Mouse (Mus musculus) limb, embryonic 10.5 days (tissue): ENCODE measurements around the gene Scube1. TPM values are rescaled to one million over a fixed set of nuclear protein-coding genes. Genes with fewer than 3 reads are reported as not detected.

ENCODE experiments used
- DNase-seq: peaks from one replicate; pipeline ENCODE4 v3.0.0-alpha.2; 2017; ENCODE audit warnings: low spot score
- H3K27ac ChIP-seq: fragments of 300-500 bp; sonication (generic); 2 replicates; pipeline ENCODE4 v1.5.1; 2016; ENCODE audit warnings: mild to moderate bottlenecking
- H3K27me3 ChIP-seq: fragments of 300-500 bp; sonication (generic); 2 replicates; pipeline ENCODE4 v1.6.1; 2016; ENCODE audit warnings: low read depth, mild to moderate bottlenecking; ENCODE audit not compliant: poor library complexity, severe bottlenecking
- H3K36me3 ChIP-seq: fragments of 300-500 bp; sonication (generic); 2 replicates; pipeline ENCODE4 v1.6.1; 2016; ENCODE audit warnings: mild to moderate bottlenecking, moderate library complexity
- H3K4me1 ChIP-seq: fragments of 300-500 bp; sonication (generic); 2 replicates; pipeline ENCODE4 v1.6.1; 2016
- H3K4me3 ChIP-seq: fragments of 300-500 bp; sonication (generic); 2 replicates; pipeline ENCODE4 v1.5.1; 2016; ENCODE audit warnings: mild to moderate bottlenecking, moderate library complexity
- H3K9me3 ChIP-seq: fragments of 300-500 bp; sonication (generic); replicated peaks from 2 replicates; pipeline ENCODE4 v1.6.1; 2016; ENCODE audit warnings: mild to moderate bottlenecking
- WGBS: fragments of 180-500 bp; shearing (Covaris S2); methylation state at CpG from one replicate; pipeline ENCODE4 v1.1.7; 2016; 5-methylcytosine and 5-hydroxymethylcytosine counted together
- polyA plus RNA-seq: library from polyadenylated mRNA; unstranded; fragments of >200 nt; fragmentation: Nextera tagmentation; extraction: Ambion mirVana; gene quantifications from 2 replicates; pipeline ENCODE4 v1.2.1, GENCODE M21; 2016

Gene Scube1
- polyA plus RNA-seq, 1 experiment from 2014 or later: 124 TPM

DNA sequence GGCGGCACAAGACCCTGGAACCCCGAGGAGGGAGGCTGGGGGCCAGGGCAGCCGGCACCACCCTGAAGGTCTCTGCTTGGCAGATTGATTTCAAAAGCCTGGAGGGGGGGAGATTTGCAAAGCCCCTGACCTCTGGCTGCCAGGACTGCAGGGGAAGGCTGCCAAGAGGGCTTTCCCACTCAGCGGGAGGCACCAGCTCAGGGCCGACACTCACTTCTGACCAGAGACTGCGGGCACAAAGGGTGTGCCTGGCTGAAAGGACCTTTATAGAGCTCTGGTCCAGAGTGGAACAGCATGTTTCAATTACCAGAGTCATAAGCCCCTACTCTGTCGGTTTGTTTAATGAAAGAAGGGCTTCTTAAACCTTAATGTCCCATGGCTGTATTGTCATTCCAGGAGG lies 46.7 kb downstream of the Scube1 start:
- H3K4me3 ChIP-seq: peak overlapping the region; percentile 43
- peaks cover 5% of the 10 kb centered on the region; the same call in 1 of the 2 replicates for H3K27me3 ChIP-seq
- peak; percentile 78 for DNase-seq
- WGBS: 5% methylated on average over 7 of the region's 7 CpGs
- H3K4me1 ChIP-seq: peaks cover 98% of the 10 kb centered on the region
- H3K27ac ChIP-seq: peak overlapping the region; percentile 90
- H3K9me3 ChIP-seq: no peaks in the 10 kb centered on the region
- H3K36me3 ChIP-seq: peaks cover 40% of the 10 kb centered on the region

DNA sequence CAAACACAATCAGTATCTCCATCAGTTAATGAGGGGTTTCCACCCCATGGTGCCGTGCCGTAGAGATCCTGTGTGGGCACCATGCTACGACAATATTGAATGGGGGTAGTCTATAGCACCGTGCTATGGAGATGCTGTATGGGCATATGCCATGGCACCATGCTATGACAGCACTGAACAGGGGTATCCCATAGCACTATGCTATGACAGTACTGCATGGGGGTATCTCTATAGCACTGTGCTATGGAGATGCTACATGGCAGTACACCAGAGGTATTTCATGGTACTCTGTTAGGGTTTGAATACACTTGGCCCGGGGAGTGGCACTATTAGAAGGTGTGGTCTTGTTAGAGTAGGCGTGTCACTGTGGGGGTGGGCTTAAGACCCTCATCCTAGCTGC lies 47.7 kb downstream of the Scube1 start:
- Histone ChIP-seq H3K27me3 (peaks cover 5% of the 10 kb centered on the region; the same call in 1 of the 2 replicates), H3K4me1 (peaks cover 97% of the 10 kb centered on the region), H3K9me3 (no peaks in the 10 kb centered on the region), H3K4me3 (no peak overlapping the region), H3K27ac (peak overlapping the region; percentile 90), H3K36me3 (peaks cover 50% of the 10 kb centered on the region)
- DNase-seq: no peak
- WGBS: 92% methylated on average over 6 of the region's 6 CpGs

DNA sequence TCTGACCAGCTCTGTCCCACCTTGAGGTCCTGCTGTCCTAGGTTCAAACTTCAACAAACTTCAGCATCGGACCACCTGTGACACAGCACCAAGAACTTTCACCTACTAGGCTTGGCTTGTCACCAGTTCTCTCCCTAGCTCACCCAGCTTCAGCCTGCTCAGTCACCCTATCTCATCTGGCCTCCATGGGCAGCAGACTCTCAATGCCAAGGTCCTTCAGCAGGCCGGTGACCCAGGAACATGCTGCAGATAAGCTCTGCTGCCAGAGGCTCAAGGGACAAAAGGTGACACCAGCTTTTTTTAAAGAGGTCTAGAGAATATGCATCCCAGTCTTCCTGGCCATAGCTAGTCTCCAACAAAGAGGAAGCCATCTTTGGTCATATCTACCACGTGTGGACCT lies 48.5 kb downstream of the Scube1 start:
- Histone ChIP-seq H3K4me1 (peaks cover 97% of the 10 kb centered on the region), H3K27me3 (peaks cover 5% of the 10 kb centered on the region; the same call in 1 of the 2 replicates), H3K36me3 (peaks cover 59% of the 10 kb centered on the region), H3K9me3 (no peaks in the 10 kb centered on the region), H3K27ac (peak overlapping the region; percentile 56; the same call in 1 of the 2 replicates), H3K4me3 (no peak overlapping the region)
- DNase-seq: no peak
- WGBS: 91% methylated on average over 3 of the region's 3 CpGs

DNA sequence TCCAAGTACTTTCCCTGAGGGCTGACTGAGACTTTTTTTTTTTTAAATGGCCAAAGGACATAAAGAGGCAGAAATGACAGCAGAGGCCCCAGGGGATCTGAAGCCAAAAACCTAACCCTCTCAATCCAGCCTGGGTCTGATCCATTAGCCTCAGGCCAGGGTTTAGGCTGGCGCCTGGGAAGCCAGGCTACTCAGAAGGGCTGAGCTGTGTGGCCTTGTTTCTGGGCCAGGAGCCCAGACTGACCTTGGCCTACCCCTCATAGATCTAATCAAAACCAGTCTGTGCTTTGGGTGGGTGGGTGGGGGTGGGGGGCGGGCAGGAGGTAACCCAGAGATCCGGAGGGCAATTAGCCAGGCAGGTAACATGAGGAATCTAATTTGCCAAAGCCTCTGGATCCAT lies 51.2 kb downstream of the Scube1 start:
- H3K9me3 ChIP-seq: no peaks in the 10 kb centered on the region
- H3K27ac ChIP-seq: peak overlapping the region; percentile 68
- 22% methylated on average over 3 of the region's 3 CpGs for WGBS
- H3K27me3 ChIP-seq: peaks cover 17% of the 10 kb centered on the region
- no peak for DNase-seq
- H3K4me1 ChIP-seq: peaks cover 89% of the 10 kb centered on the region
- H3K4me3 ChIP-seq: no peak overlapping the region
- H3K36me3 ChIP-seq: peaks cover 80% of the 10 kb centered on the region

DNA sequence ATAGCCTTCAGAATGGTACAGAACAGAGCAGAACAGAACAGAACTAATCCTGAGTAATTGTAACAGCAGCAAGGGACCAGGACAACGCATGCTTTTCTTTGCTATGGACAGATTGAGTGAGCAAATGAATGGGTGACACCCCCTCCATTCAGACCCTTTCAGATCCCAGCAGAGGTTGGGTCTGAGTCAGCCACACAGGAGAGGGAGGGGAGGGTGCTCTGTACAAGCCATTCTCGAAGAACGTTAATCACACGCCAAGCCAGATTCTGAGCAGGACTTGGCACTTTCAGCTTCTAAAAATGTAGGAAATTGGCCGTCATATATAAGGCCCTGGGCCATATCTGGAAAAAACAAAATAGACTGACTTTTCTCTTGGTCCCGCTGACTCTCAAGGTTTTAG lies 57.3 kb downstream of the Scube1 start:
- Histone ChIP-seq H3K27me3 (peaks cover 29% of the 10 kb centered on the region), H3K36me3 (peaks cover 57% of the 10 kb centered on the region), H3K4me3 (no peak overlapping the region), H3K4me1 (peaks cover 92% of the 10 kb centered on the region), H3K9me3 (no peaks in the 10 kb centered on the region), H3K27ac (peak overlapping the region; percentile 76)
- 60% methylated on average over 6 of the region's 6 CpGs for WGBS
- no peak for DNase-seq

DNA sequence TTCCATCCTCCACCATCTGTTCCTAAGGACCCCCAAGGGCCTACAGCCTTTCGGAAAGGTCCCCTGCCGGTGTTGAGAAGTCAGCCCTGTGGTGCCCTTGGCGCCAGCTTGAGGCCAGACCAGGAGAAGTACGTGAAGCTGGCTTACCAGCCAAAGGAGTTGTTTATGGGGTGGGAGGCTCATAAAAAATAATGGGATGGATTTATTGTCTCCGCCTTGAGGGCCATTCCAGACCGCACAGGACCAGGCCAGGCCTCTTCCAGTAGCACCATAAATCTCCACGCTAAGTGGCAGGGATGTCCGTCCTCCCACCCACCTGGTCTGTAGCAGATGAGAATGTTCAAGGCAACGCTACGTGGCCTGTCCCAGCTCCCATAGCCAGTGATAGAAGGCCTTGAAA lies 58.4 kb downstream of the Scube1 start:
- H3K4me1 ChIP-seq: peaks cover 92% of the 10 kb centered on the region
- H3K27ac ChIP-seq: peak overlapping the region; percentile 76
- 15% methylated on average over 10 of the region's 10 CpGs for WGBS
- no peaks in the 10 kb centered on the region for H3K9me3 ChIP-seq
- peak overlapping the region; percentile 14; the same call in 1 of the 2 replicates for H3K4me3 ChIP-seq
- peaks cover 51% of the 10 kb centered on the region for H3K36me3 ChIP-seq
- DNase-seq: peak; percentile 84
- peaks cover 29% of the 10 kb centered on the region for H3K27me3 ChIP-seq

DNA sequence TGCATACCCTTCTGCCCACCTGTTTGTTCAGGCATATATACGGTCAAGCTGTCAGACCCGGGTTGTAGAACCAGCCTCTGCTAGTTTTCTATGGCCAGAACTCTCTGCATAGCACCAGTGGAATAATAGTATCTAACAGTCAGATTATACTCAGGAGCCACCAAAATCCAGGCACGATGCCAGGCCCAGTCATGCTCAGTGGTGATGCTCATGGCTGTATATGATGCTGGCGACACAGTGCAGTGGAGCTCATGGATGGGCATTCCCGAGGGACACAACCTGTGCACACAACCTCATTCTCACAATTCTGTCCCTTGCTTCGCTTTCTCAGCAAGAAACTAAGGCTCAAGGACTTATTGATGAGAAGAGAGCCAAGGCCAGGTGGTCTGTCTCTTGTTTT lies 58.8 kb downstream of the Scube1 start:
- no peak for DNase-seq
- Histone ChIP-seq H3K27ac (peak overlapping the region; percentile 76), H3K9me3 (no peaks in the 10 kb centered on the region), H3K36me3 (peaks cover 51% of the 10 kb centered on the region), H3K4me3 (peak overlapping the region; percentile 15; the same call in 1 of the 2 replicates), H3K27me3 (peaks cover 29% of the 10 kb centered on the region), H3K4me1 (peaks cover 91% of the 10 kb centered on the region)
- 65% methylated on average over 6 of the region's 6 CpGs for WGBS

DNA sequence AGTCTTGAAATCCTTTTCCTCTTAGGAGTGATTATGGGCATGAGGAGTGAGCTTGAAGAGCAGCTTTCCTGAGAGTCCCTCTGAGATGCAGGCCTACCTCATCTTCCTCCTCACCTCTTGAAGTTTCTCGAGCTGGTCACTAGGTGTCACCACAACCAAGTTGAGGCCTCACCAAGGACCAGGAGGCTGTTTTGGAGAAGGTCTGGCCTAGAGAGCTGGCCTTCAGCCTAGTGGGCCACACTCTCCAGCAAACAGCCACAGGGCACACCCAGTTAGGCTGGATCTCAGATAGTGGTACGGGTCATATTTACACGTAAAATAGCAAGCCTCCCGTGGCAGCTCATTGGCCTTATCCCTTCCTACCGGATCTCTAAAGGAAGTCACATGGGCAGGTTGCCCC lies 60.1 kb downstream of the Scube1 start:
- peaks cover 98% of the 10 kb centered on the region for H3K4me1 ChIP-seq

DNA sequence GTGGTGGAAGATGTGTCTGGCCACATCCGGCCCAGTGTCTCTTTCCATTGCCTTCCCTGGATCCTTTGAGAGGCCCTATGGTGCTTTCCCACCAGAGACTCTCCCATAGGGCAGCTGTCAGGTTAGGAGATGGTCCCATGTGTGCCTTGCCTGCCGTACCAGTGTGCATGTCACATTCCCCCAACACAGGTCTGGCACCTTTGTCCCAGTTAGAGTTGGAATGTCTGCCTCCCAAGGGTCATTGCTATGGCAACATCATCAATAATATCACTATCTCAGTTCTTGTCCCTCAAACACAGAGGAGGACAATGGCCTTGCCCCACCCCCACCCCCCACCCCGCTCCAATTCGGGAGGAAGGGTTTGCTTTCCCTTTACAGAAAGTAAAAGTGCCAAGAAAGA lies 61.8 kb downstream of the Scube1 start:
- Histone ChIP-seq H3K27ac (no peak overlapping the region), H3K4me3 (no peak overlapping the region), H3K27me3 (peaks cover 11% of the 10 kb centered on the region; the same call in 1 of the 2 replicates), H3K36me3 (peaks cover 53% of the 10 kb centered on the region), H3K4me1 (peaks cover 93% of the 10 kb centered on the region), H3K9me3 (no peaks in the 10 kb centered on the region)
- no peak for DNase-seq
- WGBS: 62% methylated on average over 4 of the region's 4 CpGs

More for the DNA sequence above, 60.1 kb downstream of the Scube1 start:
- DNase-seq: peak; percentile 49
- Histone ChIP-seq H3K27me3 (peaks cover 27% of the 10 kb centered on the region), H3K27ac (peak overlapping the region; percentile 76), H3K4me3 (no peak overlapping the region), H3K9me3 (no peaks in the 10 kb centered on the region), H3K36me3 (peaks cover 51% of the 10 kb centered on the region)
- 57% methylated on average over 5 of the region's 5 CpGs for WGBS

DNA sequence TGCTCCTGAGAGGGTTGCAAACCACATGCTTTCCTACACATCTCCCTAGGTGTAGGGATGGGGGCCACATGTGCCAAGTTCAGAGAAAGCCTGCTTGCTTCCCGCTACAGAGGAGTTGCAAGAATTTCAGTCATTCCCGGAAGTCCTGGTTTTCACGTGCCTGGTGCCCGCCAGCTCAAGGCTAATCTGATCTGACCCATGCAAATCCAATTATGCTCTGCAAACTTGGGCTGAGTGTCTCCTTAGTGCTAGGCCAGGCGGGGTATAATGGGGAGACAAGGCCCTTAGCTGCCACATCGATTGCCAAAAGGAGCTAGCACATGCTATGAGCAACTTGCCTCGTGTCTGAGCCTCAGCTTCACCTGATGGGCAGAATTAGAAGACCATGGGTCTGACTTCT lies 62.7 kb downstream of the Scube1 start:
- 59% methylated on average over 7 of the region's 7 CpGs for WGBS
- Histone ChIP-seq H3K4me3 (no peak overlapping the region), H3K36me3 (peaks cover 62% of the 10 kb centered on the region), H3K4me1 (peaks cover 92% of the 10 kb centered on the region), H3K27ac (peak overlapping the region; percentile 32), H3K9me3 (no peaks in the 10 kb centered on the region), H3K27me3 (peaks cover 10% of the 10 kb centered on the region; the same call in 1 of the 2 replicates)
- DNase-seq: no peak

DNA sequence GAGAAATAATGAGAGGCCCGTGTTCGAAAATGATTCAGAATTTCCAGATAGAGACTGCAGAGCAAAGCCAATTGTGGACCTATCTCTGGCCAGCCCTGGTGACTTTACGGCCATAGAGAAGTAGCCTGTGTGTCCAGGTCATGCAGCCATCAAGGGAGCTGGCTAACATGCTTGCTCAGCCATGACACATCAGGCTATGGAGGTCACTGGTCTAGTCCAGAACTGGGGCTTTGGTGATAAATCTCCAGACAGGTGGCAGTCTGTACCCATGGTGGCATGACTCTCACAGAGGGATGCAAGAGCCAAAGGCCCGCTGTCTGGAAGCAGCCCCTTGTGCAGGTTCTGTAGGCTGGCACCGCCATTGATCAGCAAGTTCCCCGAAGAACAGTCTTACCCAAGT lies 82.3 kb downstream of the Scube1 start:
- WGBS: 98% methylated on average over 6 of the region's 6 CpGs
- H3K27me3 ChIP-seq: no peaks in the 10 kb centered on the region
- peaks cover 75% of the 10 kb centered on the region for H3K36me3 ChIP-seq
- no peak for DNase-seq
- no peak overlapping the region for H3K27ac ChIP-seq
- no peak overlapping the region for H3K4me3 ChIP-seq
- H3K4me1 ChIP-seq: peaks cover 81% of the 10 kb centered on the region
- no peaks in the 10 kb centered on the region for H3K9me3 ChIP-seq

DNA sequence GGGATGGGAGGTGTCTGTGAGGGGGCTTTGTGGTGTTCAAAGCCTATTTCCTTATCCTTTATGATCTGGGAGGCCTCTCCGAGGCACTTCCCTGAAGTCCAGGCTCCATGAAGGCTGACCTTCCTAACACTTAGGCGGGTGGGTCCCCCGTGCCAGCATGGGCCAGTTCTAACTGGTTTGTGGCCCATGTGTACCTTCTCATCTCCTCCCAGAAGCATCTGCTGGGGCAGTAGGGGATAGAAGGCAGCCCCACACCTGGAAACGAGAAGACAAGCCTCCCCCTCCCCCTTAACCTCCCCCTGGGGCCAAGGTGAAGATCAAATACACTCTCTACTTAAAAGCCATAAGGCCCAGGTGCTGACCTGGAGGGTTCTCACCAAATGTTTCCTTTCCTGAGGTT lies 84.6 kb downstream of the Scube1 start:
- peak overlapping the region; percentile 78 for H3K27ac ChIP-seq

DNA sequence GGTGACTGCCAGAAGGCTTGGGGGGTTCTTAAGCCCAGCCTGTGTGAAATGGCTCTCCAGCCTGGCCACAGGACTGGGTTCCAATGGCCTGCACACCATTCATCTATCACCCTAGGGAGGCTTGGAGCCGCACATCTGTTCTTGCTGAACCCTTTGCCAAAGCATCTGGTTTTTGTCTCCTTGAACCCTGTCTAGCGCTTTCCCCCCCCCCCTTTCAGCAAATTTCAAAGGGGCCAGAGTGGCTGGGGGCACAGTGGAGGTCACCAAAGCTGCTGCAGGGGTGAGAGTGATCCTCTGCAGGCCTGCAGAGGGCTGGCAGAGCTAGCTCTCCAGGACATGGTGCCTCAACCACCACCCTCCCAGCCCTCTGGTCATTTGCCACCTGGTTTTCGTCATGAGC lies 85.7 kb downstream of the Scube1 start:
- Histone ChIP-seq H3K9me3 (no peaks in the 10 kb centered on the region), H3K4me3 (0 out of 2 replicates have a peak overlapping the region, but pooled peaks have one; percentile 6), H3K27ac (peak overlapping the region; percentile 78), H3K27me3 (no peaks in the 10 kb centered on the region), H3K36me3 (peaks cover 75% of the 10 kb centered on the region), H3K4me1 (peaks cover 73% of the 10 kb centered on the region)
- DNase-seq: peak; percentile 90
- 8% methylated on average over 3 of the region's 3 CpGs for WGBS

More for the DNA sequence above, 84.6 kb downstream of the Scube1 start:
- Histone ChIP-seq H3K4me1 (peaks cover 78% of the 10 kb centered on the region), H3K4me3 (no peak overlapping the region), H3K36me3 (peaks cover 75% of the 10 kb centered on the region), H3K27me3 (no peaks in the 10 kb centered on the region), H3K9me3 (no peaks in the 10 kb centered on the region)
- 13% methylated on average over 4 of the region's 4 CpGs for WGBS
- DNase-seq: peak; percentile 63
